Mouse (Mus musculus) midbrain, embryonic 15.5 days (tissue): ENCODE measurements around the gene Xrcc4. TPM values are rescaled to one million over a fixed set of nuclear protein-coding genes. Genes with fewer than 3 reads are reported as not detected.

Source experiments
- ATAC-seq: fragments of 200-750 bp; cut with Nextera tagmentation; replicated peaks from 2 replicates; pipeline ENCODE4 v1.8.0; 2017; ENCODE audit warnings: moderate TSS enrichment
- H3K27ac ChIP-seq: fragments of 300-500 bp; sonication (generic); 2 replicates; pipeline ENCODE4 v1.5.1; 2015; ENCODE audit warnings: mild to moderate bottlenecking, inconsistent platforms
- H3K27me3 ChIP-seq: fragments of 300-500 bp; sonication (generic); replicated peaks from 2 replicates; pipeline ENCODE4 v1.6.1; 2015; ENCODE audit warnings: inconsistent platforms
- H3K36me3 ChIP-seq: fragments of 300-500 bp; sonication (generic); replicated peaks from 2 replicates; pipeline ENCODE4 v1.6.1; 2015; ENCODE audit warnings: inconsistent platforms
- H3K4me1 ChIP-seq: fragments of 300-500 bp; sonication (generic); 2 replicates; pipeline ENCODE4 v1.6.1; 2015; ENCODE audit warnings: inconsistent platforms
- H3K4me2 ChIP-seq: fragments of 300-500 bp; sonication (generic); 2 replicates; pipeline ENCODE4 v1.6.1; 2015; ENCODE audit warnings: inconsistent platforms, mild to moderate bottlenecking, moderate library complexity
- H3K4me3 ChIP-seq: fragments of 300-500 bp; sonication (generic); 2 replicates; pipeline ENCODE4 v1.5.1; 2015; ENCODE audit warnings: mild to moderate bottlenecking, inconsistent platforms
- H3K9ac ChIP-seq: fragments of 300-500 bp; sonication (generic); 2 replicates; pipeline ENCODE4 v1.6.1; 2015; ENCODE audit warnings: mild to moderate bottlenecking, inconsistent platforms
- H3K9me3 ChIP-seq: fragments of 300-500 bp; sonication (generic); 2 replicates; pipeline ENCODE4 v1.6.1; 2016; ENCODE audit warnings: inconsistent platforms
- WGBS: fragments of 180-500 bp; shearing (Covaris S2); methylation state at CpG from one replicate; pipeline ENCODE4 v1.1.7; 2015; ENCODE audit warnings: mixed read lengths; 5-methylcytosine and 5-hydroxymethylcytosine counted together
- polyA plus RNA-seq: library from polyadenylated mRNA; unstranded; fragments of >200 nt; fragmentation: Nextera tagmentation; extraction: Ambion mirVana; gene quantifications from 2 replicates; pipeline ENCODE4 v1.2.1, GENCODE M21; 2015

Xrcc4 gene
- polyA plus RNA-seq, 1 experiment from 2014 or later = 13.2 TPM

- H3K9me3 ChIP-seq = no peaks in the 10 kb centered on the region
- no peak overlapping the region for H3K27ac ChIP-seq
- no peak overlapping the region for H3K9ac ChIP-seq
- H3K4me2 ChIP-seq = no peak overlapping the region
- H3K36me3 ChIP-seq = no peaks in the 10 kb centered on the region
- H3K4me1 ChIP-seq = no peaks in the 10 kb centered on the region
- ATAC-seq = no peak
- 89% methylated on average over 5 of the region's 5 CpGs for WGBS
- H3K27me3 ChIP-seq = no peaks in the 10 kb centered on the region
- no peak overlapping the region for H3K4me3 ChIP-seq
Observed at GRCm38 (mm10) chr13:89854139-89854538, 235.3 kb downstream of the Xrcc4 start.

GRCm38 (mm10) chr13:89850746-89851145 lies 238.7 kb downstream of the Xrcc4 start:
- no peak overlapping the region for H3K9ac ChIP-seq
- no peak overlapping the region for H3K4me2 ChIP-seq
- H3K4me3 ChIP-seq = no peak overlapping the region
- WGBS = 73% methylated on average over 2 of the region's 2 CpGs
- H3K9me3 ChIP-seq = no peaks in the 10 kb centered on the region
- no peaks in the 10 kb centered on the region for H3K27me3 ChIP-seq
- H3K27ac ChIP-seq = no peak overlapping the region
- no peaks in the 10 kb centered on the region for H3K4me1 ChIP-seq
- ATAC-seq = peak; percentile 81; the same call in 1 of the 2 replicates
- H3K36me3 ChIP-seq = no peaks in the 10 kb centered on the region

GRCm38 (mm10) chr13:89849955-89850354 lies 239.5 kb downstream of the Xrcc4 start:
- no peak overlapping the region for H3K4me2 ChIP-seq
- no peaks in the 10 kb centered on the region for H3K36me3 ChIP-seq
- H3K27ac ChIP-seq = no peak overlapping the region
- no peaks in the 10 kb centered on the region for H3K9me3 ChIP-seq
- no peak overlapping the region for H3K9ac ChIP-seq
- no peak overlapping the region for H3K4me3 ChIP-seq
- 82% methylated on average over 1 of the region's 1 CpGs for WGBS
- H3K27me3 ChIP-seq = no peaks in the 10 kb centered on the region
- ATAC-seq = no peak
- no peaks in the 10 kb centered on the region for H3K4me1 ChIP-seq

GRCm38 (mm10) chr13:89838635-89839034 lies 250.8 kb downstream of the Xrcc4 start:
- Histone ChIP-seq H3K9me3 (no peaks in the 10 kb centered on the region), H3K27ac (no peak overlapping the region), H3K36me3 (no peaks in the 10 kb centered on the region), H3K4me3 (no peak overlapping the region), H3K27me3 (no peaks in the 10 kb centered on the region), H3K9ac (no peak overlapping the region), H3K4me1 (no peaks in the 10 kb centered on the region), H3K4me2 (no peak overlapping the region)
- ATAC-seq = no peak
- 96% methylated on average over 3 of the region's 3 CpGs for WGBS

- H3K27ac ChIP-seq = no peak overlapping the region
- H3K36me3 ChIP-seq = no peaks in the 10 kb centered on the region
- 81% methylated on average over 3 of the region's 3 CpGs for WGBS
- H3K27me3 ChIP-seq = no peaks in the 10 kb centered on the region
- ATAC-seq = no peak
- no peak overlapping the region for H3K4me2 ChIP-seq
- no peaks in the 10 kb centered on the region for H3K4me1 ChIP-seq
- H3K9me3 ChIP-seq = no peaks in the 10 kb centered on the region
- H3K9ac ChIP-seq = no peak overlapping the region
- no peak overlapping the region for H3K4me3 ChIP-seq
Observed at GRCm38 (mm10) chr13:89834485-89834884, 254.9 kb downstream of the Xrcc4 start.

GRCm38 (mm10) chr13:89833053-89833670 lies 256.2 kb downstream of the Xrcc4 start:
- WGBS = 79% methylated on average over 2 of the region's 2 CpGs
- Histone ChIP-seq H3K4me3 (no peak overlapping the region), H3K4me2 (no peak overlapping the region), H3K4me1 (no peaks in the 10 kb centered on the region), H3K27ac (no peak overlapping the region), H3K36me3 (no peaks in the 10 kb centered on the region), H3K9ac (no peak overlapping the region), H3K9me3 (no peaks in the 10 kb centered on the region), H3K27me3 (no peaks in the 10 kb centered on the region)
- no peak for ATAC-seq

- no peaks in the 10 kb centered on the region for H3K36me3 ChIP-seq
- H3K4me1 ChIP-seq = no peaks in the 10 kb centered on the region
- H3K9ac ChIP-seq = no peak overlapping the region
- ATAC-seq = no peak
- H3K4me3 ChIP-seq = no peak overlapping the region
- H3K4me2 ChIP-seq = no peak overlapping the region
- 8% methylated on average over 3 of the region's 3 CpGs for WGBS
- H3K9me3 ChIP-seq = no peaks in the 10 kb centered on the region
- H3K27me3 ChIP-seq = no peaks in the 10 kb centered on the region
- H3K27ac ChIP-seq = no peak overlapping the region
Observed at GRCm38 (mm10) chr13:89828429-89828970, 260.9 kb downstream of the Xrcc4 start.

- Histone ChIP-seq H3K4me2 (no peak overlapping the region), H3K4me1 (no peaks in the 10 kb centered on the region), H3K4me3 (no peak overlapping the region), H3K36me3 (no peaks in the 10 kb centered on the region), H3K27ac (no peak overlapping the region), H3K27me3 (no peaks in the 10 kb centered on the region), H3K9me3 (no peaks in the 10 kb centered on the region), H3K9ac (no peak overlapping the region)
- WGBS = 79% methylated on average over 2 of the region's 2 CpGs
- no peak for ATAC-seq
Observed at GRCm38 (mm10) chr13:89827838-89828237, 261.6 kb downstream of the Xrcc4 start.

GRCm38 (mm10) chr13:89814543-89814942 lies 274.9 kb downstream of the Xrcc4 start:
- ATAC-seq = no peak
- Histone ChIP-seq H3K4me2 (no peak overlapping the region), H3K27ac (no peak overlapping the region), H3K36me3 (no peaks in the 10 kb centered on the region), H3K9ac (no peak overlapping the region), H3K27me3 (no peaks in the 10 kb centered on the region), H3K9me3 (no peaks in the 10 kb centered on the region), H3K4me1 (no peaks in the 10 kb centered on the region), H3K4me3 (no peak overlapping the region)
- WGBS = 68% methylated on average over 2 of the region's 2 CpGs

- Histone ChIP-seq H3K36me3 (no peaks in the 10 kb centered on the region), H3K4me2 (no peak overlapping the region), H3K27me3 (no peaks in the 10 kb centered on the region), H3K9me3 (no peaks in the 10 kb centered on the region), H3K9ac (no peak overlapping the region), H3K4me1 (no peaks in the 10 kb centered on the region), H3K4me3 (no peak overlapping the region), H3K27ac (no peak overlapping the region)
- no peak for ATAC-seq
- 92% methylated on average over 2 of the region's 2 CpGs for WGBS
Observed at GRCm38 (mm10) chr13:89812169-89812568, 277.2 kb downstream of the Xrcc4 start.

- no peak overlapping the region for H3K9ac ChIP-seq
- no peak overlapping the region for H3K4me3 ChIP-seq
- H3K4me2 ChIP-seq = no peak overlapping the region
- no peaks in the 10 kb centered on the region for H3K36me3 ChIP-seq
- H3K27me3 ChIP-seq = no peaks in the 10 kb centered on the region
- no peaks in the 10 kb centered on the region for H3K4me1 ChIP-seq
- H3K27ac ChIP-seq = no peak overlapping the region
- no peaks in the 10 kb centered on the region for H3K9me3 ChIP-seq
- no peak for ATAC-seq
Observed at GRCm38 (mm10) chr13:89809024-89809423, 280.4 kb downstream of the Xrcc4 start.

- ATAC-seq = no peak
- Histone ChIP-seq H3K4me3 (no peak overlapping the region), H3K9me3 (no peaks in the 10 kb centered on the region), H3K36me3 (no peaks in the 10 kb centered on the region), H3K4me2 (no peak overlapping the region), H3K27ac (no peak overlapping the region), H3K4me1 (0 out of 2 replicates have a peak, but pooled peaks cover 2% of the 10 kb centered on the region), H3K27me3 (no peaks in the 10 kb centered on the region), H3K9ac (no peak overlapping the region)
- WGBS = 92% methylated on average over 2 of the region's 2 CpGs
Observed at GRCm38 (mm10) chr13:89801901-89802300, 287.5 kb downstream of the Xrcc4 start.

GRCm38 (mm10) chr13:89797721-89798120 lies 291.7 kb downstream of the Xrcc4 start:
- H3K27me3 ChIP-seq = no peaks in the 10 kb centered on the region
- no peaks in the 10 kb centered on the region for H3K36me3 ChIP-seq
- no peak overlapping the region for H3K4me3 ChIP-seq
- no peak overlapping the region for H3K27ac ChIP-seq
- 0 out of 2 replicates have a peak, but pooled peaks cover 2% of the 10 kb centered on the region for H3K4me1 ChIP-seq
- H3K4me2 ChIP-seq = no peak overlapping the region
- peak; percentile 98 for ATAC-seq
- H3K9ac ChIP-seq = no peak overlapping the region
- H3K9me3 ChIP-seq = no peaks in the 10 kb centered on the region
- WGBS = 16% methylated on average over 3 of the region's 3 CpGs
